8 mouse cellular contexts compared by ENCODE assay signal in the genomic region with DNA sequence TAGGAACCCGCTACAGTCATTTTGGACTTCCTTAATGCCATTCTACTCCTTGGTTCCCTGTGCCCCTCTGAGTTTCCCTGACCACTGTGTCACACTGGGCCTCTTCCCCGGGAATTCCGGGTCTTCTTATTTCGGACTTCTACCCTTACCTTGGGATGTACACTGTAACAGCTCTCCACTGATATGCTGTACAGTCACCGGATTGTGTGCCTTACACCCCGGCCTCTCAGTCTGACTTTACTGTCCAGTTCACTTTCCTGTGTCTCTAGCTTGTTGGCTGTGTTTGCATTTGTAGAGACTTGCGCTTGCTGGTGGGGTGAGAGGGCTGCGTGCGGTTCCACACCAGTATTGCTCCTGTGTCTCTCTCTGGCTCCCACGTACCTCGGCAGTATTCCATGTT. TPM values are rescaled to one million over a fixed set of nuclear protein-coding genes. Genes with fewer than 3 reads are reported as not detected.
DNase-seq lines count a peak whose midpoint lies in the region; ATAC-seq and TF ChIP-seq lines count a peak whose summit lies in the region.

No protein-coding gene starts in this region.

- peaks cover 10% of the 10 kb centered on the region; the same call in 1 of the 2 replicates for H3K36me3 ChIP-seq in liver, adult 2 months (ENCODE audit: control insufficient read depth, insufficient read depth, low read length)
- peaks cover 66% of the 10 kb centered on the region for H3K36me3 ChIP-seq in embryonic facial prominence, embryonic 10.5 days (replicated peaks)
- H3K36me3 ChIP-seq in hindbrain, postnatal 0 days (ENCODE audit: insufficient read depth, low read length) = peaks cover 8% of the 10 kb centered on the region; the same call in 1 of the 2 replicates
- H3K36me3 ChIP-seq in neural tube, embryonic 12.5 days = peaks cover 34% of the 10 kb centered on the region

- intact Hi-C loops in left cerebral cortex, postnatal 4 days (cut with DNase I) = no loop called here

- peak; percentile 18; the same call in 1 of the 2 replicates for ATAC-seq in hindbrain, postnatal 0 days
- ATAC-seq in neural tube, embryonic 12.5 days (ENCODE audit: low FRiP score, low read depth) = peak; percentile 13; the same call in 1 of the 2 replicates

- peak overlapping the region; percentile 80 for H3K27ac ChIP-seq in liver, adult 2 months (replicated peaks; ENCODE audit: insufficient read depth, low read depth, low read length)
- peak overlapping the region; percentile 91 for H3K27ac ChIP-seq in embryonic facial prominence, embryonic 10.5 days (replicated peaks)
- H3K27ac ChIP-seq in hindbrain, postnatal 0 days = peak overlapping the region; percentile 62; the same call in 1 of the 2 replicates
- no peak overlapping the region for H3K27ac ChIP-seq in neural tube, embryonic 12.5 days

- no peak for TF ChIP-seq POLR2A in liver, adult 2 months (IDR thresholded peaks at IDR 0.05; ENCODE audit: extremely low read depth, insufficient read depth, low read length)

- H3K4me1 ChIP-seq in liver, adult 2 months (ENCODE audit: control insufficient read depth, insufficient read depth, low read length) = peaks cover 9% of the 10 kb centered on the region
- peaks cover 28% of the 10 kb centered on the region for H3K4me1 ChIP-seq in embryonic facial prominence, embryonic 10.5 days
- H3K4me1 ChIP-seq in hindbrain, postnatal 0 days (ENCODE audit: insufficient read depth, low read length) = no peaks in the 10 kb centered on the region
- peaks cover 20% of the 10 kb centered on the region for H3K4me1 ChIP-seq in neural tube, embryonic 12.5 days

- no peaks in the 10 kb centered on the region for H3K79me2 ChIP-seq in liver, adult 2 months (ENCODE audit: control insufficient read depth, insufficient read depth, low read length)

- no peaks in the 10 kb centered on the region for H3K27me3 ChIP-seq in liver, adult 2 months (ENCODE audit: control insufficient read depth, insufficient read depth, low read length)
- H3K27me3 ChIP-seq in embryonic facial prominence, embryonic 10.5 days (replicated peaks; ENCODE audit: low read depth, poor library complexity, severe bottlenecking) = no peaks in the 10 kb centered on the region
- no peaks in the 10 kb centered on the region for H3K27me3 ChIP-seq in hindbrain, postnatal 0 days (ENCODE audit: insufficient read depth, low read length)
- no peaks in the 10 kb centered on the region for H3K27me3 ChIP-seq in neural tube, embryonic 12.5 days (replicated peaks)

- WGBS in liver, adult 2 months = 1% methylated on average over 11 of the region's 11 CpGs
- 12% methylated on average over 11 of the region's 11 CpGs for WGBS in embryonic facial prominence, embryonic 10.5 days
- WGBS in hindbrain, postnatal 0 days = 18% methylated on average over 11 of the region's 11 CpGs
- 16% methylated on average over 11 of the region's 11 CpGs for WGBS in neural tube, embryonic 12.5 days

- DNase-seq in liver, adult 2 months (ENCODE audit: extremely low read depth, low read depth, low spot score) = no peak
- no peak for DNase-seq in liver
- DNase-seq in embryonic facial prominence, embryonic 10.5 days (ENCODE audit: low spot score) = no peak
- DNase-seq in hindbrain, postnatal 0 days (ENCODE audit: low spot score) = no peak
- no peak for DNase-seq in cerebellum, adult 18-20 months
- no peak for DNase-seq in left cerebral cortex, postnatal 4 days
- no peak for DNase-seq in gastrocnemius, adult 18-20 months (ENCODE audit: low spot score)

- peak overlapping the region; percentile 82 for H3K4me3 ChIP-seq in liver, adult 2 months (ENCODE audit: insufficient read depth, low read depth, low read length)
- H3K4me3 ChIP-seq in embryonic facial prominence, embryonic 10.5 days = peak overlapping the region; percentile 89
- H3K4me3 ChIP-seq in hindbrain, postnatal 0 days (ENCODE audit: low read length) = peak overlapping the region; percentile 53
- H3K4me3 ChIP-seq in neural tube, embryonic 12.5 days = peak overlapping the region; percentile 59

- H3K9me3 ChIP-seq in embryonic facial prominence, embryonic 10.5 days = no peaks in the 10 kb centered on the region
- no peaks in the 10 kb centered on the region for H3K9me3 ChIP-seq in hindbrain, postnatal 0 days (ENCODE audit: low read length)
- H3K9me3 ChIP-seq in neural tube, embryonic 12.5 days = no peaks in the 10 kb centered on the region

- peak overlapping the region; percentile 71 for H3K4me2 ChIP-seq in hindbrain, postnatal 0 days (ENCODE audit: low read depth, low read length)
- peak overlapping the region; percentile 84 for H3K4me2 ChIP-seq in neural tube, embryonic 12.5 days (replicated peaks)

- no peak for TF ChIP-seq CTCF in liver, adult 2 months (IDR thresholded peaks at IDR 0.05; ENCODE audit: low read depth, low read length)
- TF ChIP-seq CTCF in hindbrain, postnatal 0 days (IDR thresholded peaks at IDR 0.05; ENCODE audit: low read depth) = no peak

- H3K9ac ChIP-seq in liver, adult 2 months (ENCODE audit: low read depth, low read length) = peak overlapping the region; percentile 96
- peak overlapping the region; percentile 59 for H3K9ac ChIP-seq in hindbrain, postnatal 0 days (replicated peaks; ENCODE audit: low read length)
- peak overlapping the region; percentile 72 for H3K9ac ChIP-seq in neural tube, embryonic 12.5 days

RNA-seq across cellular contexts. Expression of gene Eml3, which starts 0.8 kb away (rescaled TPM):
- total RNA-seq in liver, adult 2 months (2014; rRNA removed) = 7.4 and 7.9 TPM in 2 replicates
- 20.2 and 26.2 TPM in 2 replicates for polyA plus RNA-seq in liver, adult 2 months (2012; rRNA removed)
- 28.9 and 30.1 TPM in 2 replicates for polyA plus RNA-seq in embryonic facial prominence, embryonic 10.5 days (2016; fragmentation: Nextera tagmentation; extraction: Ambion mirVana)
- total RNA-seq in hindbrain, postnatal 0 days (2014; rRNA removed) = 8.3 and 8.6 TPM in 2 replicates
- 11.0 and 11.8 TPM in 2 replicates for polyA plus RNA-seq in hindbrain, postnatal 0 days (2015; fragmentation: Nextera tagmentation; extraction: Ambion mirVana)
- 14.1 and 14.3 TPM in 2 replicates for polyA plus RNA-seq in neural tube, embryonic 12.5 days (2016; fragmentation: Nextera tagmentation; extraction: Ambion mirVana)
- 10 to 100 TPM in 1 of 2 experiments, 1 to 10 TPM in 1; 9.4 to 11.6 TPM for total RNA-seq in left cerebral cortex, postnatal 4 days (2021)
- 1 to 10 TPM; 3.1 to 4.5 TPM for total RNA-seq in gastrocnemius, adult 18-20 months (2021)

RNA-seq across cellular contexts. Expression of gene Rom1, which starts 1.0 kb away (rescaled TPM):
- total RNA-seq in liver, adult 2 months (2014; rRNA removed) = 1.7 and 2.3 TPM in 2 replicates
- polyA plus RNA-seq in liver, adult 2 months (2012; rRNA removed) = 5.0 and 7.8 TPM in 2 replicates
- 3.1 and 3.8 TPM in 2 replicates for polyA plus RNA-seq in embryonic facial prominence, embryonic 10.5 days (2016; fragmentation: Nextera tagmentation; extraction: Ambion mirVana)
- total RNA-seq in hindbrain, postnatal 0 days (2014; rRNA removed) = 5.7 and 6.0 TPM in 2 replicates
- 3.5 and 4.0 TPM in 2 replicates for polyA plus RNA-seq in hindbrain, postnatal 0 days (2015; fragmentation: Nextera tagmentation; extraction: Ambion mirVana)
- polyA plus RNA-seq in neural tube, embryonic 12.5 days (2016; fragmentation: Nextera tagmentation; extraction: Ambion mirVana) = 2.1 and 2.3 TPM in 2 replicates
- 1 to 10 TPM; 1.4 to 1.7 TPM for total RNA-seq in left cerebral cortex, postnatal 4 days (2021)
- total RNA-seq in gastrocnemius, adult 18-20 months (2021) = 1 to 10 TPM; 7.8 TPM

RNA-seq across cellular contexts. Expression of gene B3gat3, which starts 9.9 kb away (rescaled TPM):
- 16.8 and 22.6 TPM in 2 replicates for total RNA-seq in liver, adult 2 months (2014; rRNA removed)
- polyA plus RNA-seq in liver, adult 2 months (2012; rRNA removed) = 88.7 and 101 TPM in 2 replicates
- 46.7 and 47.3 TPM in 2 replicates for polyA plus RNA-seq in embryonic facial prominence, embryonic 10.5 days (2016; fragmentation: Nextera tagmentation; extraction: Ambion mirVana)
- total RNA-seq in hindbrain, postnatal 0 days (2014; rRNA removed) = 88.7 and 97.5 TPM in 2 replicates
- polyA plus RNA-seq in hindbrain, postnatal 0 days (2015; fragmentation: Nextera tagmentation; extraction: Ambion mirVana) = 80.9 and 92.3 TPM in 2 replicates
- polyA plus RNA-seq in neural tube, embryonic 12.5 days (2016; fragmentation: Nextera tagmentation; extraction: Ambion mirVana) = 84.2 and 91.5 TPM in 2 replicates
- total RNA-seq in left cerebral cortex, postnatal 4 days (2021) = 100 to 1,000 TPM; 109 to 115 TPM
- 10 to 100 TPM; 32.1 to 37.9 TPM for total RNA-seq in gastrocnemius, adult 18-20 months (2021)

RNA-seq across cellular contexts. Expression of gene Mta2, which starts 11.6 kb away (rescaled TPM):
- 25.6 and 27.1 TPM in 2 replicates for total RNA-seq in liver, adult 2 months (2014; rRNA removed)
- polyA plus RNA-seq in liver, adult 2 months (2012; rRNA removed) = 11.2 and 12.1 TPM in 2 replicates
- polyA plus RNA-seq in embryonic facial prominence, embryonic 10.5 days (2016; fragmentation: Nextera tagmentation; extraction: Ambion mirVana) = 212 and 216 TPM in 2 replicates
- total RNA-seq in hindbrain, postnatal 0 days (2014; rRNA removed) = 65.1 and 71.4 TPM in 2 replicates
- polyA plus RNA-seq in hindbrain, postnatal 0 days (2015; fragmentation: Nextera tagmentation; extraction: Ambion mirVana) = 75.2 and 78.8 TPM in 2 replicates
- 175 and 177 TPM in 2 replicates for polyA plus RNA-seq in neural tube, embryonic 12.5 days (2016; fragmentation: Nextera tagmentation; extraction: Ambion mirVana)
- 10 to 100 TPM; 75.4 to 79.6 TPM for total RNA-seq in left cerebral cortex, postnatal 4 days (2021)
- 10 to 100 TPM; 21.6 to 24.2 TPM for total RNA-seq in gastrocnemius, adult 18-20 months (2021)

RNA-seq across cellular contexts. Expression of gene Tut1, which starts 23.5 kb away (rescaled TPM):
- 6.0 and 6.2 TPM in 2 replicates for total RNA-seq in liver, adult 2 months (2014; rRNA removed)
- 9.6 and 14.6 TPM in 2 replicates for polyA plus RNA-seq in liver, adult 2 months (2012; rRNA removed)
- 45.2 and 47.8 TPM in 2 replicates for polyA plus RNA-seq in embryonic facial prominence, embryonic 10.5 days (2016; fragmentation: Nextera tagmentation; extraction: Ambion mirVana)
- 20.8 and 23.4 TPM in 2 replicates for total RNA-seq in hindbrain, postnatal 0 days (2014; rRNA removed)
- polyA plus RNA-seq in hindbrain, postnatal 0 days (2015; fragmentation: Nextera tagmentation; extraction: Ambion mirVana) = 16.0 and 16.2 TPM in 2 replicates
- 32.5 and 34.6 TPM in 2 replicates for polyA plus RNA-seq in neural tube, embryonic 12.5 days (2016; fragmentation: Nextera tagmentation; extraction: Ambion mirVana)
- total RNA-seq in left cerebral cortex, postnatal 4 days (2021) = 10 to 100 TPM; 17.5 to 20.0 TPM
- 1 to 10 TPM; 7.6 to 8.2 TPM for total RNA-seq in gastrocnemius, adult 18-20 months (2021)
